Mouse (Mus musculus): Measurements from ENCODE around the gene Rbfox2. TPM values are rescaled to one million over a fixed set of nuclear protein-coding genes. Genes with fewer than 3 reads are reported as not detected.

Rbfox2 gene
- polyA plus RNA-seq, 2 experiments: 7.2 to 9.9 TPM

GRCm38 (mm10) chr15:77056791-77057051 is 250.1 kb downstream of the Rbfox2 start:
- TF ChIP-seq EP300 (IDR thresholded peaks at IDR 0.05; ENCODE audit: low read depth) (no peak), CTCF (IDR thresholded peaks at IDR 0.05; ENCODE audit: low read depth) (no peak)
- no peak overlapping the region for H3K4me2 ChIP-seq (ENCODE audit: low read depth)
- H3K9me3 ChIP-seq (ENCODE audit: control insufficient read depth, low read length): no peaks in the 10 kb centered on the region
- H3K27me3 ChIP-seq (ENCODE audit: control insufficient read depth, insufficient read depth, low read length): no peaks in the 10 kb centered on the region
- no peak overlapping the region for H3K9ac ChIP-seq (replicated peaks)
- no peak overlapping the region for H3K27ac ChIP-seq
- peaks cover 3 to 32% of the 10 kb centered on the region in 2 experiments; a peak in 2 of 4 replicates for H3K4me1 ChIP-seq (replicated peaks; ENCODE audit: control insufficient read depth in 2 of 2, insufficient read depth in 2 of 2, low read length in 1 of 2)
- H3K4me3 ChIP-seq (ENCODE audit: insufficient read depth in 1 of 2, low read depth in 2 of 2, low read length in 2 of 2): no peak overlapping the region
- ATAC-seq (ENCODE audit: insufficient read depth): no peak
- DNase-seq (ENCODE audit: low read depth in 3 of 3, low spot score in 3 of 3): no peak
- H3K36me3 ChIP-seq (replicated peaks; ENCODE audit: control insufficient read depth, insufficient read depth, low read depth): no peaks in the 10 kb centered on the region
- WGBS (ENCODE audit: insufficient replicate concordance): 39% methylated on average over 3 of the region's 3 CpGs

- Histone ChIP-seq H3K27me3 (ENCODE audit: control insufficient read depth, insufficient read depth, low read length) (no peaks in the 10 kb centered on the region), H3K4me3 (ENCODE audit: insufficient read depth in 1 of 2, low read depth in 2 of 2, low read length in 2 of 2) (no peak overlapping the region), H3K27ac (no peak overlapping the region), H3K9ac (replicated peaks) (no peak overlapping the region), H3K36me3 (replicated peaks; ENCODE audit: control insufficient read depth, insufficient read depth, low read depth) (no peaks in the 10 kb centered on the region), H3K4me2 (ENCODE audit: low read depth) (no peak overlapping the region), H3K4me1 (replicated peaks; ENCODE audit: control insufficient read depth in 2 of 2, insufficient read depth in 2 of 2, low read length in 1 of 2) (peaks cover 3 to 32% of the 10 kb centered on the region in 2 experiments; a peak in 2 of 4 replicates), H3K9me3 (ENCODE audit: control insufficient read depth, low read length) (no peaks in the 10 kb centered on the region)
- ATAC-seq (ENCODE audit: insufficient read depth): no peak
- no peak for DNase-seq (ENCODE audit: low read depth in 3 of 3, low spot score in 3 of 3)
- 37% methylated on average over 6 of the region's 6 CpGs for WGBS (ENCODE audit: insufficient replicate concordance)
- TF ChIP-seq CTCF (IDR thresholded peaks at IDR 0.05; ENCODE audit: low read depth): no peak
- TF ChIP-seq EP300 (IDR thresholded peaks at IDR 0.05; ENCODE audit: low read depth): no peak
Observed at GRCm38 (mm10) chr15:77056001-77056790, 250.6 kb downstream of the Rbfox2 start.

- TF ChIP-seq CTCF (IDR thresholded peaks at IDR 0.05; ENCODE audit: low read depth): no peak
- TF ChIP-seq EP300 (IDR thresholded peaks at IDR 0.05; ENCODE audit: low read depth): no peak
- H3K36me3 ChIP-seq (replicated peaks; ENCODE audit: control insufficient read depth, insufficient read depth, low read depth): no peaks in the 10 kb centered on the region
- no peak for ATAC-seq (ENCODE audit: insufficient read depth)
- peaks cover 3 to 32% of the 10 kb centered on the region in 2 experiments; a peak in 2 of 4 replicates for H3K4me1 ChIP-seq (replicated peaks; ENCODE audit: control insufficient read depth in 2 of 2, insufficient read depth in 2 of 2, low read length in 1 of 2)
- no peak overlapping the region for H3K9ac ChIP-seq (replicated peaks)
- no peaks in the 10 kb centered on the region for H3K27me3 ChIP-seq (ENCODE audit: control insufficient read depth, insufficient read depth, low read length)
- no peaks in the 10 kb centered on the region for H3K9me3 ChIP-seq (ENCODE audit: control insufficient read depth, low read length)
- DNase-seq (ENCODE audit: low read depth in 3 of 3, low spot score in 3 of 3): no peak
- H3K27ac ChIP-seq: no peak overlapping the region
- H3K4me3 ChIP-seq (ENCODE audit: insufficient read depth in 1 of 2, low read depth in 2 of 2, low read length in 2 of 2): no peak overlapping the region
- WGBS (ENCODE audit: insufficient replicate concordance): 46% methylated on average over 5 of the region's 5 CpGs
- no peak overlapping the region for H3K4me2 ChIP-seq (ENCODE audit: low read depth)
Observed at GRCm38 (mm10) chr15:77054611-77055175, 252.1 kb downstream of the Rbfox2 start.

GRCm38 (mm10) chr15:77053021-77053420 is 253.8 kb downstream of the Rbfox2 start:
- no peak for TF ChIP-seq CTCF (IDR thresholded peaks at IDR 0.05; ENCODE audit: low read depth)
- peak; percentile 22; the same call in 1 of the 2 replicates for TF ChIP-seq EP300 (IDR thresholded peaks at IDR 0.05; ENCODE audit: low read depth)
- peak in 2 of 3 experiments; percentile 29 to 33 for DNase-seq (ENCODE audit: low read depth in 3 of 3, low spot score in 3 of 3)
- Histone ChIP-seq H3K27me3 (ENCODE audit: control insufficient read depth, insufficient read depth, low read length) (no peaks in the 10 kb centered on the region), H3K9me3 (ENCODE audit: control insufficient read depth, low read length) (no peaks in the 10 kb centered on the region), H3K4me1 (replicated peaks; ENCODE audit: control insufficient read depth in 2 of 2, insufficient read depth in 2 of 2, low read length in 1 of 2) (peaks cover 3 to 29% of the 10 kb centered on the region in 2 experiments; a peak in 2 of 4 replicates), H3K27ac (no peak overlapping the region), H3K36me3 (replicated peaks; ENCODE audit: control insufficient read depth, insufficient read depth, low read depth) (no peaks in the 10 kb centered on the region), H3K9ac (replicated peaks) (no peak overlapping the region), H3K4me3 (ENCODE audit: insufficient read depth in 1 of 2, low read depth in 2 of 2, low read length in 2 of 2) (no peak overlapping the region), H3K4me2 (ENCODE audit: low read depth) (no peak overlapping the region)
- 11% methylated on average over 1 of the region's 1 CpGs for WGBS (ENCODE audit: insufficient replicate concordance)
- ATAC-seq (ENCODE audit: insufficient read depth): peak; percentile 87

GRCm38 (mm10) chr15:77052176-77052575 is 254.6 kb downstream of the Rbfox2 start:
- Histone ChIP-seq H3K4me2 (ENCODE audit: low read depth) (no peak overlapping the region), H3K9me3 (ENCODE audit: control insufficient read depth, low read length) (no peaks in the 10 kb centered on the region), H3K4me3 (ENCODE audit: insufficient read depth in 1 of 2, low read depth in 2 of 2, low read length in 2 of 2) (no peak overlapping the region), H3K36me3 (replicated peaks; ENCODE audit: control insufficient read depth, insufficient read depth, low read depth) (no peaks in the 10 kb centered on the region), H3K27ac (peak overlapping the region; percentile 1; the same call in 1 of the 2 replicates), H3K4me1 (replicated peaks; ENCODE audit: control insufficient read depth in 2 of 2, insufficient read depth in 2 of 2, low read length in 1 of 2) (peaks cover 3 to 25% of the 10 kb centered on the region in 2 experiments; a peak in 2 of 4 replicates), H3K27me3 (ENCODE audit: control insufficient read depth, insufficient read depth, low read length) (no peaks in the 10 kb centered on the region), H3K9ac (replicated peaks) (no peak overlapping the region)
- 14% methylated on average over 1 of the region's 1 CpGs for WGBS (ENCODE audit: insufficient replicate concordance)
- TF ChIP-seq CTCF (IDR thresholded peaks at IDR 0.05; ENCODE audit: low read depth) (no peak), EP300 (IDR thresholded peaks at IDR 0.05; ENCODE audit: low read depth) (no peak)
- DNase-seq (ENCODE audit: low read depth in 3 of 3, low spot score in 3 of 3): no peak
- no peak for ATAC-seq (ENCODE audit: insufficient read depth)

Measured in liver, embryonic 14.5 days (tissue).